Mouse (Mus musculus): ENCODE results near the gene Mapk8ip2. TPM values are rescaled to one million over a fixed set of nuclear protein-coding genes. Genes with fewer than 3 reads are reported as not detected.
"Not testable (repeated sequence)": the region's sequence is repeated elsewhere in the genome, so short reads cannot be mapped to it uniquely, and the experiment has no call there.

Mapk8ip2 gene
- total RNA-seq, 2 experiments from 2014 or later: 227 to 234 TPM

DNA sequence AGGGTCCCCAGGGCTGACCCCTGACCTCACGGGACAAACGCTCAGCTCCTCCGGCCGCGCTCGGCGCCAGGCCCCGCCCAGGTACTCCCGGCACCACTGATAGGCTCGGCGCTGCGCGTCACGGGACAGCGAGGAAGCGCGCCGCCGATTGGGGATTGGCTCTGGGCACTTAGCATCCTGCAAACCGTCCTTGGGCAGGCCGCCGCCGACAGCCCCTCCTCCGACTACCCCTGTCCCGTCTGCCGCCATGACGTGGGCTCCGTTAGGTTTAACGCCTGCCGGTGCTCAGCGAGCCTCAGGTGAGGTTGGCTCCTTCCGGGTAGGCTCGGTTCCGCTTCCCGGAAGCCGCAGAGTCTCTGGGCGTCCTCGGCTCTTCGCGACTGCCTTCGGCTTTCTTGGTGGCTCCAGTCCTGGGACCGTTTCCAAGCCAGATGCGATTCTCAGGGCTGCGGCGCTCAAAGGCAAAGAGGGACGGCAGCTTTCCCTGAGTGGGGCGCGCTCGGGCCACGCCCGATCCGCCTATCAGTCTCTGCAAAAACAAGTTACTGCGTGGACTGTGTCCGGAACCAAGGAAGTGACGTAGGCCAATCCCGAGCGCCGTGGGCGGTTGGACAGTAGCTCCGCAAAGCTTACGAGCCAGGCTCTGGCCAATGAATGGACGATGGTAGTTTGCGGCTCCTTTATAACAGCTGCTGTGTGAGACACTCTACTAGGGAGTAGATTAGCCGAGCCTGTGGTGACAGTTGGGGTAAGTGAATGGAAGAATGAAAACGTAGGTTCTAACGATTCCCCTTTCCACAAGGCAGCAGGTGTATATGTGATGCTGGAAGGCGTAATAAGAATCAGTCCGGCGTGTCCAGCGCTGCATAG, 24.1 kb upstream of the Mapk8ip2 start, which contains the start of the genes C730034F03Rik, Gm44502 and Chkb:
C730034F03Rik (plus strand) TSS at position 238 of the 870 bp plus-strand sequence.
Gm44502 (minus strand) TSS at position 345 of the 870 bp plus-strand sequence.
Chkb (minus strand) TSS at position 557 of the 870 bp plus-strand sequence.
- intact Hi-C loops (cut with DNase I): loop anchor here (2.0 kb wide), 1 partner anchor 23 kb away; the partner anchor contains the start of gene Mapk8ip2
- DNase-seq (ENCODE audit: extremely low spot score in 1 of 2, low spot score in 2 of 2): peak; percentile 90 to 92
- H3K27ac ChIP-seq: peak within 1 kb of the TSS; percentile 97
- no peak for TF ChIP-seq CTCF (IDR thresholded peaks at IDR 0.05)
- H3K4me3 ChIP-seq: peak within 1 kb of the TSS; percentile 70

DNA sequence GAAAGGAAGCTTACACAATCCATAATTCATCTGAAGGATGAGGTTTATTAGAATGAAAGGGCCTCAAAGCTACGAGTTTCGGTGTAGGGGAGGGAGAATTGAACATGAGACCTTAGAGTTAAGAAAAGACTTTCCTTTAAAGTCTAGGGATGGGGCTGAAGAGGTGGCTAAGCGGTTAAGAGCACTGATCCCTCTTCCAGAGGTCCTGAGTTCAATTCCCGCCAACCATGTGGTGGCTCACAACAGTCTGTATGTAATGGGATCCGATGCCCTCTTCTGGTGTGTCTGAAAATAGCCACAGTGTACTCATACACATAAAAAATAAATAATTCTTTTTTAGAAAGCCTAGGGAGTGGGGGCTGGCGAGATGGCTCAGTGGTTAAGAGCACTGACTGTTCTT, 23.4 kb upstream of the Mapk8ip2 start:
- TF ChIP-seq CTCF (IDR thresholded peaks at IDR 0.05): peak; percentile 24
- intact Hi-C loops (cut with DNase I): no loop called here
- peak overlapping the region; percentile 70 for H3K4me3 ChIP-seq
- peak overlapping the region; percentile 97 for H3K27ac ChIP-seq
- no peak for DNase-seq (ENCODE audit: extremely low spot score in 1 of 2, low spot score in 2 of 2)

GRCm38 (mm10) chr15:89430771-89431170, 22.9 kb upstream of the Mapk8ip2 start:
- H3K4me3 ChIP-seq; H3K27ac ChIP-seq; DNase-seq (ENCODE audit: extremely low spot score in 1 of 2, low spot score in 2 of 2); intact Hi-C loops (cut with DNase I): not testable (repeated sequence)

GRCm38 (mm10) chr15:89431271-89431670, 22.4 kb upstream of the Mapk8ip2 start:
- Histone ChIP-seq H3K4me3 (no peak overlapping the region), H3K27ac (no peak overlapping the region)
- intact Hi-C loops (cut with DNase I): no loop called here
- no peak for DNase-seq (ENCODE audit: extremely low spot score in 1 of 2, low spot score in 2 of 2)
- TF ChIP-seq CTCF (IDR thresholded peaks at IDR 0.05): no peak

GRCm38 (mm10) chr15:89431806-89432205, 21.9 kb upstream of the Mapk8ip2 start:
- H3K27ac ChIP-seq: no peak overlapping the region
- H3K4me3 ChIP-seq: no peak overlapping the region
- intact Hi-C loops (cut with DNase I): no loop called here
- no peak for TF ChIP-seq CTCF (IDR thresholded peaks at IDR 0.05)
- DNase-seq (ENCODE audit: extremely low spot score in 1 of 2, low spot score in 2 of 2): no peak

DNA sequence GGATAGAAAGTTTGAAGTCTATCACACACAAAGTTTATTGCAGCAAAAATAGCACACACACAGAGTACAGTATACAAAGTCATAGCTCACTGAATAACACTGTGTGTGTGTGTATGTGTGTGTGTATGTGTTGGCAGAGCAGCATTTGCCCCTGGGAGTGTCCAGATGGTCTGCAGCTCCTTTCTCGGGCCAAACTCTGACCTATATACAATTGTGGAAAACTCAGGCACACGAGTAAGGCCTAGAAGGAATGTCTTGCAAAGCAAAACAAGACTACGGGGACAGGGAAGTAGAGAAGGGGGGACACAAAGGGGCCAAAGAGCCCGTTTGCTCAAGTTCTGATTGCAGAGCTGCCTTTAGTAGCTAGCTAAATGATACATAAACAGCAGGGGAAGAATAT, 20.8 kb upstream of the Mapk8ip2 start:
- Histone ChIP-seq H3K4me3 (no peak overlapping the region), H3K27ac (no peak overlapping the region)
- DNase-seq (ENCODE audit: extremely low spot score in 1 of 2, low spot score in 2 of 2): no peak
- no peak for TF ChIP-seq CTCF (IDR thresholded peaks at IDR 0.05)
- intact Hi-C loops (cut with DNase I): no loop called here

DNA sequence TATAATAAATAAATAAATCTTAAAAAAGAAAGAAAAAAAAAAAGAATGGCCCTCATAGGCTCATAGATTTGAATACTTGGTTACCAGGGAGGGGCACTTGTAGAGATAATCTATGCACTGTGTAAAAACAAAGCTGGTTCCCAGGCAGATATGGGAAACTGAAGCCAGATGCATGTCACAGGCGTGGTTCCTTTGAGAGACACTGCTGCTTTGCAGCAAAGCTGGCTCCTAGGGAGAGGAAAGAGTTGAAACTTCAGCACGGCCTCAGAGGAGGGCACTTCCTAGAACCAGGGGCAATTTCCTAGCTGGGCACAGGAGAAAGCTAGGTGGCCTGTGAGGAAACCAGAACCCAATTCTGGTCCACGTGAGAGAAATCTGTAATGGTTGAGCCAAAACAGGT, 19.6 kb upstream of the Mapk8ip2 start:
- Histone ChIP-seq H3K4me3 (no peak overlapping the region), H3K27ac (no peak overlapping the region)
- no peak for TF ChIP-seq CTCF (IDR thresholded peaks at IDR 0.05)
- intact Hi-C loops (cut with DNase I): no loop called here
- no peak for DNase-seq (ENCODE audit: extremely low spot score in 1 of 2, low spot score in 2 of 2)

DNA sequence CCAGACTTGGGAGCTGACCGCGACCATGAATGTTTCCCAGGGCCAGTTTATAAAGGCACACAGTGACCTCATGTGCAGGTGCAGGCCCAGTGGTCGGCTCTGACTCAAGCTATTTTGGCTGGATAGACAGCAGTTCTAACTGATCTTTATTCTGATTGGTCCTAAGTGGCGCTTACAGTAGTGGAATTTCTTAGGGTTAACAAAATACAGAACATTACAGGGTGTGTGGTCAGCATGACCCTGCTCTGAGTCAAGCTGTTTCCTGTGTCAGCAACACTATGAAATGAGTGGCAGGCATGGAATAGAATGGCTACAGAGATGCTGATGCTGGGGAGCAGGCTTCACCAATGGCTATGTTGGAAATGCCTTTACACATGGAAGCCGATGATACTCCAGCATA, 17.8 kb upstream of the Mapk8ip2 start:
- intact Hi-C loops (cut with DNase I): no loop called here
- Histone ChIP-seq H3K27ac (no peak overlapping the region), H3K4me3 (no peak overlapping the region)
- DNase-seq (ENCODE audit: extremely low spot score in 1 of 2, low spot score in 2 of 2): no peak
- no peak for TF ChIP-seq CTCF (IDR thresholded peaks at IDR 0.05)

DNA sequence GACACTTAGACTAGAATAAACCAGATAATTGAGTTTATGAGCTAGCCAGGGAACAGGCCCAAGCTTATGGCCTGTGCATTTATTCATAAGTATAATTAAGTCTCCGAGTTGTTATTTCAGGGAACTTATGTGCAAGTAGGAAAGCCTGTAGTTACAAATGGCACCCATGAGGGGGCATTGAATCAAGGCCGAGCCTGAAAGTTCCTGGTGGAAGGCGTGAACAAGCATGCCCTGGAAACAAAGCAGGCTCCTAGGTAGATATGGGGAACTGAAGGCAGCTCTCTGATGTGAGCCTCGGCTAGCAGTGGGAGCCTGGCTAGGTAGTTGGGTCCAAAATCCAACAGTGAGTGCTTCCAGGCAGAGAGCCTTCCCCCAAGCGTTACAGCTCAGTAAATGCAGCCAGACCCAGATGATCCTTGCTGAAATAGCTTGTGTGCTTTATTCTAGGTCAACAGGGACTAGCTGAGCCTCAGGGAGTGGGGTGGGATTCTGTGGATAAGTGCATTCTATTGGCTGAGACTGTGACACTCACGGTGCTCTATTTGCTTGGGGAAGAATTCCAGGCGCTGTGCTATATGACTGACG, 11.1 kb upstream of the Mapk8ip2 start:
- Histone ChIP-seq H3K4me3 (no peak overlapping the region), H3K27ac (no peak overlapping the region)
- peak; percentile 44 for TF ChIP-seq CTCF (IDR thresholded peaks at IDR 0.05)
- no peak for DNase-seq (ENCODE audit: extremely low spot score in 1 of 2, low spot score in 2 of 2)
- intact Hi-C loops (cut with DNase I): no loop called here

DNA sequence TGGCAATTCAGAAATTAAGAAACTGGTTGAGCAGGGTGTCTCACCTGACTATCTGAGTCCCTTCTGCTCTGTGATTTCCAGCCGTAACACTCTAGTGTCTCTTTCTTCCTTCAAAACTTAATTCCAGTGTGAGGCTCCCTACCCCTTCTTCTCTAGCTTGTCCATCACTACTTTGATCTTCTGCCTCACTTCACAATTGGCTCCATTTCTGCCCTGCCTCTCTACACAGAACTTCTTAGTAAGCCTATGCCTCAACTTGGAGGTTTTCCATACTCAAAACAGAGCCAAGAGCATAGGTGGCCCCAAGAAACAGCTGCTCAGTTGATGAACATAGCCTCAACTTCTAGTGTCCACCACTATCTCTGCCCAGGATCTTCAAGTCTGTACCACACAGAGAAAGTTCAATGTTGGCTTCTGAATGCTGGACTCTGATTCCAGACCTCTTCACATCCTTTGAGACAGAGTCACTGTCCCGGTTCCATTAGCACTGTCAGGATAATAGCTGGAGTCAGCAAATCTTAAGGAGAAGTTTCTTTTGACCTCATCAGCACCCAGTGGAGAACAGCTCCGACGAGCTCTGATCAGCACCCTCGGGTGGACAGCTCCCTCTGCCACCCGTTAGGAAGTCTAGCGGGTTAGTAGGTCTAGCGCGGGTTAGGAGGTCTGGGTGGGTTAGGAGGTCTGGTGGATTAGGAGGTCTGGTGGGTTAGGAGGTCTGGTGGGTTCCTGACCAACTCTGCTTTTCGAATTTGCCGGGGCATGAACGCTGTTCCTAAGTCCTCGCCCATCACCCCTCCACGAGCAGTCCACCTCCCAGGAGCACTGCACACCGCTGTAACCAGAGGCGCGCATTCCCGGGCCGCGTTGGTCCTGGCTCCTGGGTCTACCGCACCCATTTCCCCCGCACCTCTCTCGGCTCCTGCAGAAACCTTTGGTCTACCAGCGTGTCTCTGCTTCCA, 528 bp upstream of the Mapk8ip2 start:
- Histone ChIP-seq H3K27ac (peak overlapping the region; percentile 96), H3K4me3 (peak overlapping the region; percentile 81)
- DNase-seq (ENCODE audit: extremely low spot score in 1 of 2, low spot score in 2 of 2): no peak
- no peak for TF ChIP-seq CTCF (IDR thresholded peaks at IDR 0.05)
- intact Hi-C loops (cut with DNase I): loop anchor here (2.0 kb wide), 1 partner anchor 24 kb away; the partner anchor contains the start of genes C730034F03Rik, Chkb and Gm44502

DNA sequence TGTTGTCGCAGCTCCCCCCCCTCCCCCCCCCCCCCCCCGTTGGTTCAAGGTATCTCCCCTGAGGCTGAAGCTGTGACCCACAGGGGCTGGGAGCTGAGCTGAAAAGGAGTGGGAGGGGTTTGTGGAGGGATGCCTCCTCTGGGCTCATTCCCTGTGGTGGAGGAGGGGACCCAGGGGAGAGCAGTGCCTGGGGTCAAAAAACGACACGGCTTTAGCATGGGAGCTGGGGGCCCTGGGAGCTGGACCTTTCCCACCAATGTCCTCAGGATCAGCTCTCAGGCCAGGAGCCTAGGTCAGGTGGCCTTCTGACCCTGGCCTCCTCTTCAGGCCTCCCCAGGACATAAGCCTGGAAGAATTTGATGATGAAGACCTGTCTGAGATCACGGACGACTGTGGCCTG, 1.1 kb downstream of the Mapk8ip2 start:
- TF ChIP-seq CTCF (IDR thresholded peaks at IDR 0.05): no peak
- intact Hi-C loops (cut with DNase I): loop anchor here (1.0 kb wide), 1 partner anchor 43 kb away; no protein-coding TSS in a partner anchor
- peak overlapping the region; percentile 81 for H3K4me3 ChIP-seq
- no peak for DNase-seq (ENCODE audit: extremely low spot score in 1 of 2, low spot score in 2 of 2)
- peak overlapping the region; percentile 96 for H3K27ac ChIP-seq

Data from left cerebral cortex, adult 2 months (tissue).